Mouse (Mus musculus) forebrain, embryonic 12.5 days (tissue): Measurements from ENCODE around the gene Espn. TPM values are rescaled to one million over a fixed set of nuclear protein-coding genes. Genes with fewer than 3 reads are reported as not detected.

Experiments used
- ATAC-seq: fragments of 200-750 bp; cut with Nextera tagmentation; 2 replicates; pipeline ENCODE4 v1.8.0; 2017; ENCODE audit warnings: moderate TSS enrichment; ENCODE audit not compliant: low FRiP score
- H3K27ac ChIP-seq: fragments of 300-500 bp; sonication (generic); 2 replicates; pipeline ENCODE4 v1.5.1; 2016; ENCODE audit warnings: mild to moderate bottlenecking
- H3K27me3 ChIP-seq: fragments of 300-500 bp; sonication (generic); 2 replicates; pipeline ENCODE4 v1.6.1; 2016; ENCODE audit warnings: mild to moderate bottlenecking
- H3K36me3 ChIP-seq: fragments of 300-500 bp; sonication (generic); replicated peaks from 2 replicates; pipeline ENCODE4 v1.6.1; 2016; ENCODE audit warnings: mild to moderate bottlenecking
- H3K4me1 ChIP-seq: fragments of 300-500 bp; sonication (generic); 2 replicates; pipeline ENCODE4 v1.6.1; 2016
- H3K4me2 ChIP-seq: fragments of 300-500 bp; sonication (generic); 2 replicates; pipeline ENCODE4 v1.6.1; 2016; ENCODE audit warnings: mild to moderate bottlenecking, moderate library complexity
- H3K4me3 ChIP-seq: fragments of 300-500 bp; sonication (generic); replicated peaks from 2 replicates; pipeline ENCODE4 v1.5.1; 2016; ENCODE audit warnings: mild to moderate bottlenecking
- H3K9ac ChIP-seq: fragments of 300-500 bp; sonication (generic); 2 replicates; pipeline ENCODE4 v1.6.1; 2016; ENCODE audit warnings: mild to moderate bottlenecking
- H3K9me3 ChIP-seq: fragments of 300-500 bp; sonication (generic); 2 replicates; pipeline ENCODE4 v1.6.1; 2016
- WGBS: fragments of 180-500 bp; shearing (Covaris S2); methylation state at CpG from one replicate; pipeline ENCODE4 v1.1.7; 2016; 5-methylcytosine and 5-hydroxymethylcytosine counted together
- polyA plus RNA-seq: library from polyadenylated mRNA; unstranded; fragments of >200 nt; fragmentation: Nextera tagmentation; extraction: Ambion mirVana; gene quantifications from 2 replicates; pipeline ENCODE4 v1.2.1, GENCODE M21; 2016

Gene Espn
- polyA plus RNA-seq, 1 experiment from 2014 or later, result 1.8 TPM

- Histone ChIP-seq H3K9me3 (no peaks in the 10 kb centered on the region), H3K36me3 (no peaks in the 10 kb centered on the region), H3K4me2 (no peak overlapping the region), H3K27me3 (peaks cover 16% of the 10 kb centered on the region), H3K27ac (no peak overlapping the region), H3K4me3 (no peak overlapping the region), H3K4me1 (peaks cover 33% of the 10 kb centered on the region), H3K9ac (no peak overlapping the region)
- 40% methylated on average over 6 of the region's 6 CpGs for WGBS
- ATAC-seq, result 0 out of 2 replicates have a peak, but pooled peaks have one; percentile 35
These were observed 55.2 kb downstream of the Espn start for GRCm38 (mm10) chr4:152096927-152097326.

- no peak overlapping the region for H3K9ac ChIP-seq
- H3K27ac ChIP-seq, result no peak overlapping the region
- no peak overlapping the region for H3K4me2 ChIP-seq
- H3K4me1 ChIP-seq, result peaks cover 33% of the 10 kb centered on the region
- H3K36me3 ChIP-seq, result no peaks in the 10 kb centered on the region
- 19% methylated on average over 27 of the region's 27 CpGs for WGBS
- no peak overlapping the region for H3K4me3 ChIP-seq
- ATAC-seq, result 0 out of 2 replicates have a peak, but pooled peaks have one; percentile 14
- H3K27me3 ChIP-seq, result peaks cover 16% of the 10 kb centered on the region
- H3K9me3 ChIP-seq, result no peaks in the 10 kb centered on the region
These were observed 55.9 kb downstream of the Espn start for GRCm38 (mm10) chr4:152095937-152096910.

DNA sequence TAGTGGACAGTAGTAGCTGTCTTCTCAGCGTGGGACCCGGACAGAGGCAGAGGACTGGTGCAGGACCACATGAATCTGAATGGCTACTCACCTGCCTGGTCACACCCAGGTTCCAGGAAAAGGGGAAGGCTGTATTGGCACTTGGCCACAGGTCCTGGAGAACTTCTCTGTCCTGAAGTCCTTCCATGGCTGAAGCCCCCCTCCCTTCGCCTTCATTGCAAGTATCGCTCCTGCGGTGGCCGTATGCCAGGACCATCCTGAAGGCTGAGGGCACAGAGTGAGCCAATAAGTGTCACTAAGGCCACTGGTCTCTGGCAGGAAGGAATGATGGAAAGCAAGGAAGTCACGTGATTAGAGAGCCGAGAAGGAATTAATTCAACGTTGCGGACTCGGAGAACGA, 57.9 kb downstream of the Espn start:
- Histone ChIP-seq H3K4me1 (peaks cover 33% of the 10 kb centered on the region), H3K4me3 (no peak overlapping the region), H3K4me2 (no peak overlapping the region), H3K27ac (no peak overlapping the region), H3K36me3 (no peaks in the 10 kb centered on the region), H3K27me3 (peaks cover 16% of the 10 kb centered on the region), H3K9ac (no peak overlapping the region), H3K9me3 (no peaks in the 10 kb centered on the region)
- ATAC-seq, result no peak
- 94% methylated on average over 12 of the region's 12 CpGs for WGBS

GRCm38 (mm10) chr4:152092751-152093293, 59.3 kb downstream of the Espn start:
- peak overlapping the region; percentile 31; the same call in 1 of the 2 replicates for H3K27ac ChIP-seq
- no peaks in the 10 kb centered on the region for H3K9me3 ChIP-seq
- no peak for ATAC-seq
- WGBS, result 73% methylated on average over 8 of the region's 8 CpGs
- no peak overlapping the region for H3K4me3 ChIP-seq
- H3K36me3 ChIP-seq, result no peaks in the 10 kb centered on the region
- H3K4me2 ChIP-seq, result no peak overlapping the region
- peak overlapping the region; percentile 17; the same call in 1 of the 2 replicates for H3K9ac ChIP-seq
- peaks cover 39% of the 10 kb centered on the region for H3K4me1 ChIP-seq
- H3K27me3 ChIP-seq, result peaks cover 16% of the 10 kb centered on the region

GRCm38 (mm10) chr4:152090191-152090590, 62.0 kb downstream of the Espn start:
- 82% methylated on average over 9 of the region's 9 CpGs for WGBS
- no peak for ATAC-seq

DNA sequence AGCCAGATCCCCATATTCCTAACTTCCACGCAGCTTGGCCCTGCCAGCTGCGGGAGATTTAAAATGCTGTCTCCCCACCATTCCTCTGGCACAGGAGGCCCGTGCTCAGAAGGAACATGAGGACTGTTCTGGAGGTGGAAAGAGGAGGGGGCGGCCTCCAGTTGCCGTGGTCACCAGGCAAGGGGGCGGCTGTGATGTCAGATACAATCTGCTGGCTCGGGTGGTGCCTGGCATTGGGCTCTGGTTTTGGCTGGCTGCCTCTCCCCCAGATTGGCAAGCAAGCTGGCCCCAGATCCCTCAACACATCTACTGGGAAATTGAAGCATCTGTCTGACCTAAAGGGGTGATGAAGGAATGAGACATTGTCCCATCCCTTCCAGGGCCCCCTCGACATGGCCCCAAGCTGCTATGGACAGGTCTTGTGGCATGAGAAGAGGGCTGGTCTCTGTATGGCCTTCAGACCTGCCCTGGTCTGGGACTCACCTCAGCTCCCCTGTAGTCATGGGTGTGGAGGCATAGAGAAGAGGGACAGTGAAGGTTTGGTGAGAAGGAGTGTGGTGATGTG, 63.5 kb downstream of the Espn start:
- Histone ChIP-seq H3K4me3 (no peak overlapping the region), H3K36me3 (no peaks in the 10 kb centered on the region), H3K9me3 (no peaks in the 10 kb centered on the region), H3K4me1 (peaks cover 37% of the 10 kb centered on the region), H3K9ac (peak overlapping the region; percentile 80; the same call in 1 of the 2 replicates), H3K27me3 (peaks cover 3% of the 10 kb centered on the region), H3K27ac (no peak overlapping the region), H3K4me2 (no peak overlapping the region)
- WGBS, result 43% methylated on average over 8 of the region's 8 CpGs
- ATAC-seq, result no peak

More at GRCm38 (mm10) chr4:152090191-152090590, 62.0 kb downstream of the Espn start:
- no peak overlapping the region for H3K4me2 ChIP-seq
- H3K27ac ChIP-seq, result no peak overlapping the region
- peaks cover 3% of the 10 kb centered on the region for H3K27me3 ChIP-seq
- no peaks in the 10 kb centered on the region for H3K9me3 ChIP-seq
- H3K36me3 ChIP-seq, result no peaks in the 10 kb centered on the region
- H3K9ac ChIP-seq, result no peak overlapping the region
- peaks cover 37% of the 10 kb centered on the region for H3K4me1 ChIP-seq
- no peak overlapping the region for H3K4me3 ChIP-seq

DNA sequence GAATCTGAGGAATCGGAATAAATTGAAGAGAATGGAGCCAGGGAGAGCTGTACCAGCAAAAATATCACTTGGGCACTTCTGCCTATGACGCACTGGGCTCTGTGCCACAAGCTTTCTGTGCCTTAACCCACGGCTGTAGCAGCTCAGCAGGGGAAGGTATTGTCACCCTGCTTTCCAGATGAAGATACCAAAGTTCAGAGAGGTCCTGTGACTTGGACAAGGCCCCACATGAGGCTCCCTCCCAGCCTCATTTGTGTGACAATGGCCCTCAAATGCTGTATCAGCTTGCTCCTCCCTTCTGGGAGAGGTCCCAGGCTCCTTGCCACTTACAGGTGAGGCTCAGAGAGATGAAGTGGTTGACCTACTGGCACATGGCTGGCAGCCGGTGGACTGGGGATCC, 64.0 kb downstream of the Espn start:
- ATAC-seq, result no peak
- H3K4me2 ChIP-seq, result peak overlapping the region; percentile 88
- no peak overlapping the region for H3K27ac ChIP-seq
- H3K4me1 ChIP-seq, result peaks cover 34% of the 10 kb centered on the region
- H3K9ac ChIP-seq, result peak overlapping the region; percentile 80; the same call in 1 of the 2 replicates
- 31% methylated on average over 4 of the region's 4 CpGs for WGBS
- peak overlapping the region; percentile 73; the same call in 1 of the 2 replicates for H3K4me3 ChIP-seq
- H3K9me3 ChIP-seq, result no peaks in the 10 kb centered on the region
- no peaks in the 10 kb centered on the region for H3K36me3 ChIP-seq
- peaks cover 3% of the 10 kb centered on the region for H3K27me3 ChIP-seq

GRCm38 (mm10) chr4:152087211-152088081, 64.7 kb downstream of the Espn start:
- 3% methylated on average over 12 of the region's 12 CpGs for WGBS
- Histone ChIP-seq H3K4me1 (peaks cover 28% of the 10 kb centered on the region), H3K4me3 (peak overlapping the region; percentile 73), H3K4me2 (peak overlapping the region; percentile 88), H3K9ac (peak overlapping the region; percentile 80), H3K36me3 (no peaks in the 10 kb centered on the region), H3K27ac (no peak overlapping the region; the same call in 1 of the 2 replicates), H3K9me3 (no peaks in the 10 kb centered on the region), H3K27me3 (peaks cover 3% of the 10 kb centered on the region)
- ATAC-seq, result peak; percentile 37; the same call in 1 of the 2 replicates

- peaks cover 3% of the 10 kb centered on the region for H3K27me3 ChIP-seq
- no peaks in the 10 kb centered on the region for H3K36me3 ChIP-seq
- H3K4me3 ChIP-seq, result peak overlapping the region; percentile 73
- H3K9me3 ChIP-seq, result no peaks in the 10 kb centered on the region
- H3K4me2 ChIP-seq, result peak overlapping the region; percentile 88
- peak overlapping the region; percentile 80 for H3K9ac ChIP-seq
- ATAC-seq, result peak; percentile 81
- peak overlapping the region; percentile 46; the same call in 1 of the 2 replicates for H3K27ac ChIP-seq
- H3K4me1 ChIP-seq, result peaks cover 27% of the 10 kb centered on the region
- under 1% methylated on average over 64 of the region's 92 CpGs for WGBS
These were observed 65.5 kb downstream of the Espn start for GRCm38 (mm10) chr4:152086505-152087210.

- ATAC-seq, result no peak
- no peak overlapping the region for H3K27ac ChIP-seq
- H3K27me3 ChIP-seq, result peaks cover 3% of the 10 kb centered on the region
- H3K9me3 ChIP-seq, result no peaks in the 10 kb centered on the region
- no peak overlapping the region for H3K4me3 ChIP-seq
- 90% methylated on average over 7 of the region's 7 CpGs for WGBS
- H3K9ac ChIP-seq, result no peak overlapping the region
- peaks cover 27% of the 10 kb centered on the region for H3K4me1 ChIP-seq
- no peaks in the 10 kb centered on the region for H3K36me3 ChIP-seq
- no peak overlapping the region for H3K4me2 ChIP-seq
These were observed 67.6 kb downstream of the Espn start for GRCm38 (mm10) chr4:152084616-152085015.

- Histone ChIP-seq H3K4me2 (no peak overlapping the region), H3K9ac (no peak overlapping the region), H3K4me3 (no peak overlapping the region), H3K27ac (no peak overlapping the region), H3K4me1 (peaks cover 24% of the 10 kb centered on the region), H3K27me3 (peaks cover 3% of the 10 kb centered on the region; the same call in 1 of the 2 replicates), H3K36me3 (no peaks in the 10 kb centered on the region), H3K9me3 (no peaks in the 10 kb centered on the region)
- 74% methylated on average over 7 of the region's 7 CpGs for WGBS
- ATAC-seq, result no peak
These were observed 68.5 kb downstream of the Espn start for GRCm38 (mm10) chr4:152083611-152084220.
